Mouse (Mus musculus) cerebellum, adult 2 months (tissue): Measurements from ENCODE around the gene Amigo2.

Experiments
- CTCF ChIP-seq: fragments of 200-500 bp; IDR thresholded peaks from 2 replicates; pipeline ENCODE4 v1.5.1; 2011; ENCODE audit warnings: low read depth, mild to moderate bottlenecking, control low read depth, low read length, moderate library complexity, borderline replicate concordance; ENCODE audit not compliant: insufficient read depth
- POLR2A ChIP-seq: fragments of 200-500 bp; IDR thresholded peaks from 2 replicates; pipeline ENCODE4 v1.6.1; 2011; ENCODE audit warnings: low read length, control low read depth, borderline replicate concordance; ENCODE audit not compliant: insufficient read depth

- TF ChIP-seq CTCF (no peak), POLR2A (no peak)
These were observed 13.0 kb upstream of the Amigo2 start for GRCm38 (mm10) chr15:97259968-97260597.
